Mouse (Mus musculus) neural tube, embryonic 13.5 days (tissue): ENCODE results near the gene Scnn1a. TPM values are rescaled to one million over a fixed set of nuclear protein-coding genes. Genes with fewer than 3 reads are reported as not detected.
A peak's percentile ranks its signal among the peaks of the same experiment; 100 is the strongest.
"Not testable (repeated sequence)": the region's sequence is repeated elsewhere in the genome, so short reads cannot be mapped to it uniquely, and the experiment has no call there.

ENCODE experiments used
- ATAC-seq: fragments of 200-750 bp; cut with Nextera tagmentation; 2 replicates; pipeline ENCODE4 v1.8.0; 2017; ENCODE audit warnings: low read depth, mild to moderate bottlenecking, moderate TSS enrichment, moderate library complexity
- H3K27ac ChIP-seq: fragments of 300-500 bp; sonication (generic); replicated peaks from 2 replicates; pipeline ENCODE4 v1.5.1; 2015; ENCODE audit warnings: moderate library complexity, mild to moderate bottlenecking, inconsistent platforms
- H3K27me3 ChIP-seq: fragments of 300-500 bp; sonication (generic); 2 replicates; pipeline ENCODE4 v1.6.1; 2015; ENCODE audit warnings: mild to moderate bottlenecking, inconsistent platforms
- H3K36me3 ChIP-seq: fragments of 300-500 bp; sonication (generic); 2 replicates; pipeline ENCODE4 v1.6.1; 2015; ENCODE audit warnings: mild to moderate bottlenecking, inconsistent platforms
- H3K4me1 ChIP-seq: fragments of 300-500 bp; sonication (generic); replicated peaks from 2 replicates; pipeline ENCODE4 v1.6.1; 2015; ENCODE audit warnings: inconsistent platforms
- H3K4me2 ChIP-seq: fragments of 300-500 bp; sonication (generic); 2 replicates; pipeline ENCODE4 v1.6.1; 2015; ENCODE audit warnings: inconsistent platforms, mild to moderate bottlenecking, moderate library complexity
- H3K4me3 ChIP-seq: fragments of 300-500 bp; sonication (generic); 2 replicates; pipeline ENCODE4 v1.5.1; 2015; ENCODE audit warnings: mild to moderate bottlenecking, inconsistent platforms
- H3K9ac ChIP-seq: fragments of 300-500 bp; sonication (generic); 2 replicates; pipeline ENCODE4 v1.6.1; 2015; ENCODE audit warnings: moderate library complexity, mild to moderate bottlenecking, inconsistent platforms
- H3K9me3 ChIP-seq: fragments of 300-500 bp; sonication (generic); 2 replicates; pipeline ENCODE4 v1.6.1; 2016; ENCODE audit warnings: inconsistent platforms
- WGBS: fragments of 180-500 bp; shearing (Covaris S2); methylation state at CpG from one replicate; pipeline ENCODE4 v1.1.7; 2015; 5-methylcytosine and 5-hydroxymethylcytosine counted together
- polyA plus RNA-seq: library from polyadenylated mRNA; unstranded; fragments of >200 nt; fragmentation: Nextera tagmentation; extraction: Ambion mirVana; gene quantifications from 2 replicates; pipeline ENCODE4 v1.2.1, GENCODE M21; 2015

Gene Scnn1a
- polyA plus RNA-seq, 1 experiment from 2014 or later = 0.36 TPM

DNA sequence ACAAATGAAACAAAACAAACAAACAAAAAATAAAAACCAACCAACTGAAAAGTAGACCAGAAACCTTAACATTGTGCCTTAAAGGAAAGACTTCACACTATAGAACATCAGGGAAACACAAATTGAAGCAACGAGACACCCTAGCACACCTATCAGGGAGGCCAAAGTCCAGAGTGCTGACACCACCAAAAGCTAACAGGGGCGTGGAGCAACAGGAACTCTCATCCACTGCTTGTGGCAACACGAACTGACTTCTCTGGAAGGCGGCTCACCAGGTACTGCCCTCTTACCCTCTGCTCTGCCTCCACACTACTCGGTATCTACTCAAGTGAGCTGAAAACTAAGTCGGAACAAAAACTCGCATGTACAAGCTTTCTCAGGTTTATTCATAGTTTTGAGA lies 28.2 kb upstream of the Scnn1a start:
- no peak overlapping the region for H3K27ac ChIP-seq
- no peak overlapping the region for H3K4me3 ChIP-seq
- H3K4me1 ChIP-seq = no peaks in the 10 kb centered on the region
- no peaks in the 10 kb centered on the region for H3K27me3 ChIP-seq
- no peak overlapping the region for H3K4me2 ChIP-seq
- ATAC-seq = no peak
- no peak overlapping the region for H3K9ac ChIP-seq
- WGBS = 90% methylated on average over 7 of the region's 7 CpGs
- H3K36me3 ChIP-seq = no peaks in the 10 kb centered on the region
- no peaks in the 10 kb centered on the region for H3K9me3 ChIP-seq

DNA sequence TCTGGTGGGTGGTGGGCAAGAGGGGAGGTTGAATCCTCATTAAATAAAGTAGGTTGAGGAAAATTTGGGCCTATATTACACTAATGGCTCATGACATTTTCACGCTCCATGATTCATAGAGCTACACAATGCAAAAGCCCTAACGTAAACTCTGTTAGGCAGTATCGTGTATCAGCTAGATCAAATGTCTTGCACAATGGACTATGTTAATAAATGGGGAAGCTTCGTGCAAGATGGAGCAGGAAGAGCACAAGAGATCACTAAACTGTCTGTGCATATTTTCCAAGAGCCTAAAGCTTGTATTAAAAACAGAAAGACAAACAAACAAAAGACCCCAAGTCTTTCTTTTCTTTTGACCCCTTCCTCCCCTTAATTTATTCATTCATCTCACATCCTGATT lies 26.4 kb upstream of the Scnn1a start:
- Histone ChIP-seq H3K4me2 (no peak overlapping the region), H3K9ac (no peak overlapping the region), H3K4me1 (no peaks in the 10 kb centered on the region), H3K36me3 (no peaks in the 10 kb centered on the region), H3K9me3 (no peaks in the 10 kb centered on the region), H3K4me3 (no peak overlapping the region), H3K27ac (no peak overlapping the region), H3K27me3 (no peaks in the 10 kb centered on the region)
- ATAC-seq = no peak
- 79% methylated on average over 4 of the region's 4 CpGs for WGBS

DNA sequence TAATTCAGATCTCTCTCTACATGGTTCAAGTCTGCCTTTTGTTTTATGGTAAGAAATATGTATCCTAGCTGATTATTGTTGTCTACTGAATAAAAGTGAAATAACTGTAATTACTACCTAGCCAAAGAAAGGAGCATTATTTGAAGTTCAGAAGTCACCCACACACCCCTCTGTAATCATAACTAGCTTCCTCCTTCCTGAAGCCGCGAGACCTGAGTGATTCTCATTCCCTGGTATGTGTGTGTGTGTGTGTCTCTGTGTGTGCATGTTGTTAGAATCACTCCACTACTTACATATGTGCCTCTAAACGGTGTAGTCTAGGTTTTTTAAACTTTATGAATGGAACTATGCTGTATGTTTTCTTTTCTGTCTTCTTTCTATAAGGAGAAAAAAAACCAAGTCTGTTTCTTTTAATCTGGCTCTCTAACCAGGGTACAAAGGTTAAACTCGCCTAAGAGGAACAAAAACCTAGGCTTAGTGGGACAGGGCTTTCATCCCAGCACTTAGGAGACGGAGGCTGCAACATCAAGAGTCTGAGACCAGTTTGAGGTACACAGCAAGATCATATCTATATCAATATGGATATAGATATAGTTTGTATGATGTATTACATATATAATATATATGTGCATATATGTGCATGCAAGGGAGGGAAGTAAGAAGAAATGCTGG lies 23.2 kb upstream of the Scnn1a start:
- no peaks in the 10 kb centered on the region for H3K4me1 ChIP-seq
- no peaks in the 10 kb centered on the region for H3K36me3 ChIP-seq
- 80% methylated on average over 5 of the region's 5 CpGs for WGBS
- no peak overlapping the region for H3K4me2 ChIP-seq
- no peaks in the 10 kb centered on the region for H3K9me3 ChIP-seq
- no peak for ATAC-seq
- no peak overlapping the region for H3K4me3 ChIP-seq
- H3K9ac ChIP-seq = no peak overlapping the region
- H3K27ac ChIP-seq = no peak overlapping the region
- no peaks in the 10 kb centered on the region for H3K27me3 ChIP-seq

DNA sequence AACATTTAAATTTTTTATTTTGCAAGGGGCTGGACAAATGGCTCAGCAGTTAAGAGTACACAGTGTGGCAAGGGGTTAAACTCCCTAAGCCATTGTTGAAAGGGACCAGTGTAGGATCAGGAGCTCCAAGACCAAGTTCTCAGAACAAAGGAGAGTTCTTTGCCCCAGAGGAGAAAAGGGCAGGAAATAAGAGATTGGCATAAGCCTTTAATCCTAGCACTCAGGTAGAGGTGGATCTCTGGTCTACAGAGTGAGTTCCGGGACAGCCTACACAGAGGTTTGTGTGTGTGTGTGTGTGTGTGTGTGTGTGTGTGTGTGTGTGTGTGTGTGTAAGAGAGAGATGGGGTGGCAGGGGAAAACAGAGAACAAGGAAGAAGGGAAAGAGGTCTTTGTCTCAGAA lies 19.5 kb upstream of the Scnn1a start:
- no peaks in the 10 kb centered on the region for H3K9me3 ChIP-seq
- 77% methylated on average over 1 of the region's 1 CpGs for WGBS
- H3K4me2 ChIP-seq = no peak overlapping the region
- no peak overlapping the region for H3K27ac ChIP-seq
- no peaks in the 10 kb centered on the region for H3K36me3 ChIP-seq
- H3K4me1 ChIP-seq = no peaks in the 10 kb centered on the region
- no peaks in the 10 kb centered on the region for H3K27me3 ChIP-seq
- ATAC-seq = no peak
- H3K9ac ChIP-seq = no peak overlapping the region
- H3K4me3 ChIP-seq = no peak overlapping the region

DNA sequence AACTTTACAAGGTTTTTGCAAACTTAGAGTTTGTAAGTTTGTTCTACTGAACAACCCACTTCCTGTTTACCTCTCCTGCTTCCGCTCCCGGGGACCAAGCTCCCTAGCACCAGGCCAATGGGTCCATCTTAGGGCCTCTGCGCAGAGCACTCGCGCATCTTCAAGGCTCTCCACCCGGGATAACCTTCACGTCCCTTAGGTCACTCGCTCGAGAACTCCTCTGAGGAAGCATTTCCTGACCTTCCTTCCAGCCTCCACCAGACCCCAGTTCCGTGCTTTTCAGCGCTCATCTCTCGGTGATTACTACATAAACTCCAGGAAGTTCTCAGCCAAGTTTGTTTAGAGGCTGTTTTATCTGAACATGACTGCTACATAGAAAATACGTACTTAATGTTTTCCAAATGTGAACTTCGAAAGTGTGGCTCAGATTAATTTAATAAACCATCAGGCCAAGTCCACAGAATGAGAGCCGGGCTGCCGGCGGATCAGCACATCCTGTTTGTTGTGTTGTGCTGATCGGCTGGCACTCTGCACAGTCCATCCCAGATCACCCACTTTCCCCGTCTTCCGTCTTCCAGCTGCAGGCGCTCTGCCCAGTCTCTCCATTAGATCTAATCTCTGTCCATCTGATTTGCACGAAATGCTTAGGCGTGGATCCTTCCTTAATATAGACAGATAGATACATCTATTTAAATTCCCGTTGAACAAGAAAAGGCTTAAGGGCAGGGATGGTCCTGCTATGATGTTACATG lies 18.1 kb upstream of the Scnn1a start:
- 89% methylated on average over 24 of the region's 24 CpGs for WGBS
- Histone ChIP-seq H3K4me2 (no peak overlapping the region), H3K4me3 (no peak overlapping the region), H3K36me3 (no peaks in the 10 kb centered on the region), H3K4me1 (no peaks in the 10 kb centered on the region), H3K27ac (no peak overlapping the region), H3K9ac (no peak overlapping the region), H3K9me3 (no peaks in the 10 kb centered on the region), H3K27me3 (no peaks in the 10 kb centered on the region)
- ATAC-seq = no peak

DNA sequence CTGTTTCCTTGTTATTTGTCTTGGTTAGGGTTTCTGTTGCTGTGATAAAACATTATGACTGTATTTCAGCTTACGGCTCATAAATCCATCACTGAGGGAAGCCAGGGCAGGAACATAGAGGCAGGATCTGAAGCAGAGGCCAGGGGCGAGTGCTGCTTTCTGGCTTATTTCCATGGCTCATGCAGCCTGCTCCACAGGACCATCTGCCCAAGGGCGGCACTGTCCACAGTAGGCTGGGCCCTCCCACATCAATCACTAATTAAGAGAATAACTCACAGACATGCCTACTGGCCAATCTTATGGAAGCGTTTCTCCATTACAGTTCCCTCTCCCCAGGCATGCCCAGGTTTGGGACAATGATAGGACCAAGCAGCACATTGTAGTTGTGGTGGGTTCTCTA lies 17.2 kb upstream of the Scnn1a start:
- Histone ChIP-seq H3K27ac (no peak overlapping the region), H3K27me3 (no peaks in the 10 kb centered on the region), H3K4me2 (no peak overlapping the region), H3K9ac (no peak overlapping the region), H3K4me1 (no peaks in the 10 kb centered on the region), H3K9me3 (no peaks in the 10 kb centered on the region), H3K36me3 (no peaks in the 10 kb centered on the region), H3K4me3 (no peak overlapping the region)
- no peak for ATAC-seq
- 60% methylated on average over 4 of the region's 4 CpGs for WGBS

DNA sequence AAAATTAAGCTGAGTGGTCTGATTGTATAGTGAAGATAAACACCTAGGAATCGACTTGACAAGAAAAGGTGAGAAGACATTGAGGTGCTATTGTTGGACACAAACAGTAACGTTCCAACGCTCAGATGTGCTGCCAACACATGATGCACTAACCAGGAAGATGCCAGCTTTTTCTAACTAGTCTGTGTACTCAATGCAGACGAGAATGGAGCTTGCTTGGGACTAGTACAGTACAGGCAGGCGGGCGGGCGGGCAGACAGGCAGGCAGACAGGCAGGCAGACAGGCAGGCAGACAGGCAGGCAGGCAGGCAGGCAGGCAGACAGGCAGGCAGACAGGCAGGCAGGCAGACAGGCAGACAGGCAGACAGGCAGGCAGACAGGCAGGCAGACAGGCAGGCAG lies 16.1 kb upstream of the Scnn1a start:
- not testable (repeated sequence) for ATAC-seq, H3K4me1 ChIP-seq, H3K9me3 ChIP-seq, H3K27ac ChIP-seq, H3K4me2 ChIP-seq, H3K9ac ChIP-seq, H3K4me3 ChIP-seq, H3K27me3 ChIP-seq, H3K36me3 ChIP-seq
- WGBS = 81% methylated on average over 7 of the region's 7 CpGs

DNA sequence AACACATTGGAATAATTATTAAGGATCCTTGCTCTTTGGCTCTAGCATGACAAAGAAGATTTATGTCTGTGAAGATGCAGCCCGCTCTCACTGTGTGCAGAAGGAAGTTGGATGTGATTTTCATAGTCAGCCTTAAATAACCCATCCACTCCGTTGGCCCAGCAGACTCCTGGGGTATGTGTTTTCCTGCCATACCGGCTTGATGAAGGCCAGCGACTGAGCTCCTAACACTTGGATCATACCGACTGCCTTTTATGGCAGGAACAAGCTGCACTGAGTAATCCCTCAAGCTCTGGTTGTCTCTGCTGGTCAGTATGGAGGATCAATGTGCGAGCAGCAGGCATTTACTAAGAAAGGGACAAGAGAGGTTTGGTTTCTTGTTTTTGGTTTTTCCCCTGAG lies 15.0 kb upstream of the Scnn1a start:
- Histone ChIP-seq H3K9ac (no peak overlapping the region), H3K27me3 (no peaks in the 10 kb centered on the region), H3K4me1 (peaks cover 8% of the 10 kb centered on the region; the same call in 1 of the 2 replicates), H3K9me3 (no peaks in the 10 kb centered on the region), H3K4me3 (no peak overlapping the region), H3K36me3 (no peaks in the 10 kb centered on the region), H3K4me2 (no peak overlapping the region), H3K27ac (no peak overlapping the region)
- no peak for ATAC-seq
- WGBS = 85% methylated on average over 6 of the region's 6 CpGs

DNA sequence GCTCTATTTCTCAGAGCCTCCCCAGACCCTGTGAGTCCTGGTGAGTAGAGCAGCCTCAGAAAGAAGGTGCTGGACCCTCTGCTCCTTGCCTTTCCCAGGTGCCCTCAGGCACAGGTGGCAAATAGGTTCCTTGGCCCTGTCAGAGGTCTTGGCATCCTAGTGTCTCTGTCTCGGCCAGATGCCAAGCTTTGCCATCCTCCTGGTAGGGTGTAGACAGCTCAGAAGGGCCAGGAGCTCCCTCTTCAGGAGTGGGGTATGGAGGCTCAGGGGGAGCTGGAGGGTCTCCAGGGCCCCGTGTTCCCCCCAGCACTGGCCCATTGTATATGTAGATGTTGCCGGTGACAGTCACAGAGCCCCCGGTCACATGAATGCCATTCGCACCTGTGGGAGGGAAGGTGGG lies 13.4 kb upstream of the Scnn1a start:
- peaks cover 8% of the 10 kb centered on the region; the same call in 1 of the 2 replicates for H3K4me1 ChIP-seq
- H3K27me3 ChIP-seq = no peaks in the 10 kb centered on the region
- no peak overlapping the region for H3K4me2 ChIP-seq
- no peak overlapping the region for H3K9ac ChIP-seq
- no peak for ATAC-seq
- no peaks in the 10 kb centered on the region for H3K36me3 ChIP-seq
- 91% methylated on average over 5 of the region's 5 CpGs for WGBS
- H3K9me3 ChIP-seq = no peaks in the 10 kb centered on the region
- H3K4me3 ChIP-seq = no peak overlapping the region
- no peak overlapping the region for H3K27ac ChIP-seq

DNA sequence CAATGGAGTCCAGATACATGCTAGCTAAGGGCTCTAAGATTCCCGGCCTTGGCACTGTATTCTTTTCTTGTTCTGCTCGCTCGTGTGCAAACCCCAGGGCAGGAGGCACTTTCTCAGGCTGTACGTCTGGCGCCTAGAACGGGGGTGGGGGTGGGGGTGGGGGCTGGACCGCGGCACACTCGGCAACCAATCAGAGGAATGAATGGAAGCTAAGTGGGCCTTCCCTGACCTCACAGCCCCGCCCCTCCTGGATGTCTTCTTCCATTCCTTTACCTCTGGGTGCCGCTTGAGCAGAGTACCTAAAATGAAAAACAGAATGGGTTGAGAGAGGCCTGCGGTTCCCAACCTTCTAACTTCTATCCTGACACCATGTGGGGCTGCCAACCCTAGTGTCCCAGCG lies 11.5 kb upstream of the Scnn1a start:
- Histone ChIP-seq H3K4me3 (no peak overlapping the region), H3K27me3 (no peaks in the 10 kb centered on the region), H3K9me3 (no peaks in the 10 kb centered on the region), H3K36me3 (no peaks in the 10 kb centered on the region), H3K27ac (no peak overlapping the region), H3K4me2 (0 out of 2 replicates have a peak overlapping the region, but pooled peaks have one; percentile 7), H3K9ac (no peak overlapping the region), H3K4me1 (peaks cover 24% of the 10 kb centered on the region)
- 8% methylated on average over 13 of the region's 13 CpGs for WGBS
- ATAC-seq = no peak

DNA sequence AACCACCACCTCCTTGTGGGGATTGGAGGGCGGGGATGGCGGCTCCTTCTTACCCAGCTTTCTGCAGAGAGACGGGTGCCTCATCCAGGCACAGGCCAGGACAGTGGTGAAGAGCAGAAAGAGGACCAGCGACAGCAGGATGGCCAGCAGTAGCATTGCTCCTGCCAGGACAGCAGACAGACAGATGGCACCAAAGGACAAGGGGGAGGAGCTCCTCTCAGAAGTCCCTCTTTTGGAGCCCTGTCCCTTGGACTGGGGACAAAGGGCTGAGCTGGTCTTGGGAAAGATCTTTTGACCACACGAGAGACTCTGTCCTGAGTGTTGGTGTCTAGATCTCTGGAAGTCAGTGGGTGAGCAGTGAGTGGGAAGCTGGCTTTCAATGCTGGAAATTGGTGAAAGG lies 11.1 kb upstream of the Scnn1a start:
- Histone ChIP-seq H3K9me3 (no peaks in the 10 kb centered on the region), H3K27ac (no peak overlapping the region), H3K9ac (no peak overlapping the region), H3K27me3 (no peaks in the 10 kb centered on the region), H3K4me2 (no peak overlapping the region), H3K36me3 (no peaks in the 10 kb centered on the region), H3K4me1 (peaks cover 29% of the 10 kb centered on the region), H3K4me3 (no peak overlapping the region)
- 43% methylated on average over 5 of the region's 5 CpGs for WGBS
- no peak for ATAC-seq

DNA sequence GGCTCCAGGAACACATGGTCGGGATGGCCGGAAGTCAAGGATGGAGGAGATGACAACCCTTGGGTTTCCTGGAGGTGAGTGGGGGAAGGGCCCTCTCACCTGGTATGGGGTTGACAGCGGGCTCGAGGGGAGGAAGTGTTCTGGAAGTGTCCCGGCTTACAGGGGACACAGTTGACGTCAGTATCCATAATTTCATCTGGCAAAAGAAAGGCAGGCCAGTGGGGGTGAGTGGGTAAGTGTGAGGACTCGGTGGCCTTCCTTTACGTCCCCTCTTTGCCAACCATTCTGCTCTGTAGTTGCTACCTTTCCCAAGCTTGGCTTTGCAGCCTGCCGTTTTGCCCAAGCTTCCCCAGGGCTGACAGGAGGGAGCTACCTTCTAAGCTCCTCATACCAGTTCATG lies 8.3 kb upstream of the Scnn1a start:
- H3K27me3 ChIP-seq = 0 out of 2 replicates have a peak, but pooled peaks cover 4% of the 10 kb centered on the region
- H3K4me2 ChIP-seq = peak overlapping the region; percentile 54
- H3K27ac ChIP-seq = no peak overlapping the region
- H3K9me3 ChIP-seq = no peaks in the 10 kb centered on the region
- peaks cover 31% of the 10 kb centered on the region for H3K4me1 ChIP-seq
- WGBS = 88% methylated on average over 9 of the region's 9 CpGs
- no peak for ATAC-seq
- H3K9ac ChIP-seq = no peak overlapping the region
- 0 out of 2 replicates have a peak overlapping the region, but pooled peaks have one; percentile 39 for H3K4me3 ChIP-seq
- H3K36me3 ChIP-seq = no peaks in the 10 kb centered on the region
